Mouse (Mus musculus) embryonic facial prominence, embryonic 15.5 days (tissue): ENCODE measurements around the gene Olfr27. TPM values are rescaled to one million over a fixed set of nuclear protein-coding genes. Genes with fewer than 3 reads are reported as not detected.

Experiments
- ATAC-seq: fragments of 200-750 bp; cut with Nextera tagmentation; 2 replicates; pipeline ENCODE4 v1.8.0; 2017; ENCODE audit warnings: low read depth, moderate TSS enrichment; ENCODE audit not compliant: insufficient number of reproducible peaks, low FRiP score, low TSS enrichment
- H3K27ac ChIP-seq: fragments of 300-500 bp; sonication (generic); replicated peaks from 2 replicates; pipeline ENCODE4 v1.5.1; 2015; ENCODE audit warnings: mild to moderate bottlenecking, inconsistent platforms
- H3K27me3 ChIP-seq: fragments of 300-500 bp; sonication (generic); 2 replicates; pipeline ENCODE4 v1.6.1; 2015; ENCODE audit warnings: inconsistent platforms
- H3K36me3 ChIP-seq: fragments of 300-500 bp; sonication (generic); 2 replicates; pipeline ENCODE4 v1.6.1; 2015; ENCODE audit warnings: mild to moderate bottlenecking, inconsistent platforms
- H3K4me1 ChIP-seq: fragments of 300-500 bp; sonication (generic); 2 replicates; pipeline ENCODE4 v1.6.1; 2015; ENCODE audit warnings: inconsistent platforms
- H3K4me2 ChIP-seq: fragments of 300-500 bp; sonication (generic); replicated peaks from 2 replicates; pipeline ENCODE4 v1.6.1; 2015; ENCODE audit warnings: mild to moderate bottlenecking, inconsistent platforms
- H3K4me3 ChIP-seq: fragments of 300-500 bp; sonication (generic); replicated peaks from 2 replicates; pipeline ENCODE4 v1.5.1; 2015; ENCODE audit warnings: mild to moderate bottlenecking, inconsistent platforms
- H3K9ac ChIP-seq: fragments of 300-500 bp; sonication (generic); 2 replicates; pipeline ENCODE4 v1.6.1; 2015; ENCODE audit warnings: inconsistent platforms
- H3K9me3 ChIP-seq: fragments of 300-500 bp; sonication (generic); replicated peaks from 2 replicates; pipeline ENCODE4 v1.6.1; 2016; ENCODE audit warnings: inconsistent platforms
- WGBS: fragments of 180-500 bp; shearing (Covaris S2); methylation state at CpG from one replicate; pipeline ENCODE4 v1.1.7; 2015; 5-methylcytosine and 5-hydroxymethylcytosine counted together
- polyA plus RNA-seq: library from polyadenylated mRNA; unstranded; fragments of >200 nt; fragmentation: Nextera tagmentation; extraction: Ambion mirVana; gene quantifications from 2 replicates; pipeline ENCODE4 v1.2.1, GENCODE M21; 2015

Gene Olfr27
- polyA plus RNA-seq, result not detected in 2 replicates

DNA sequence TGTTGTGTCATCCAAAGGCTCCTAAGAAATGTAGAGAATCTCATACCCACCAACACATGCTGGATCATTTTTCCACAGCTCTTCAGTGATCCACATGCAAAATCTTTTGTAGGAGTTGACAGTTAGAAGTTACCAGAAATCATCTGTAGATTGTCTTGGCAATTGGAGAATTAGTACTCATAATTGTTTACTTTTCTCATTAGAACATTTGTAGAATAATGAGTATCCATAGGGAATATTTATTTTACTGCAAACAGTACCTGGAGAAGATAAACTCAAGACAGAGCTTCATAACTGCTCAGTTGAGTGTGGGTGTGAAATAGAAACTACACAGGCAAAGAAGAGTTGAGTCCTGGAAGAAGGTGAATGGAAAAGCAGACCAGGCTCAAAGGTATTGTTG is at the start of gene Olfr27:
Gene Olfr27 (plus strand): TSS at position 301 of the 400 bp plus-strand sequence.
- Histone ChIP-seq H3K27ac (no peak within 1 kb of the TSS), H3K36me3 (no peaks in the 10 kb centered on the region), H3K27me3 (no peaks in the 10 kb centered on the region), H3K9ac (no peak within 1 kb of the TSS), H3K4me1 (no peaks in the 10 kb centered on the region), H3K9me3 (no peaks in the 10 kb centered on the region), H3K4me3 (no peak within 1 kb of the TSS), H3K4me2 (no peak within 1 kb of the TSS)
- no peak for ATAC-seq

DNA sequence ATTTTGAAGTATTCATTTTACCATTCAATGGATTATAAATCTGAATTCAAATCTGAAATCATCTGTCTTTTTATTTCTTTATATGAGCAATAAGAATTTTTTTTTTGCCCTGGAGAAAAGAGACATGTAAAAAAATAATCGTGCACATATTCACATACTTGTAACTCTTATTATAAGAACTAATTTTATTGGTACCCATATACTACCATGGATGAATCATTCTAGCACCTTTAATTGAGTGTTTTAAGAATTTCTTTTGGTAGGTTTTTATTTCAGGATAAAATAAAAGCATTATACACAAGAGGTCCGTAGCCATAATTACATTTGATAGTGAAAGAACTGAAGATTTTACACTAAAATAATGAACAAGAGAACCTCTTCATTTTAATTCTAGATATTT is 49.1 kb upstream of the Olfr27 start, which contains the start of gene Olfr938:
Gene Olfr938 (minus strand): TSS at position 101 of the 400 bp plus-strand sequence.
- Histone ChIP-seq H3K4me2 (no peak within 1 kb of the TSS), H3K36me3 (no peaks in the 10 kb centered on the region), H3K9me3 (no peaks in the 10 kb centered on the region), H3K9ac (no peak within 1 kb of the TSS), H3K4me3 (no peak within 1 kb of the TSS), H3K27ac (no peak within 1 kb of the TSS), H3K27me3 (no peaks in the 10 kb centered on the region), H3K4me1 (no peaks in the 10 kb centered on the region)
- no peak for ATAC-seq
- WGBS, result 87% methylated on average over 2 of the region's 2 CpGs

GRCm38 (mm10) chr9:39127326-39127725 is 605 bp upstream of the Olfr27 start:
- Histone ChIP-seq H3K4me1 (no peaks in the 10 kb centered on the region), H3K27me3 (no peaks in the 10 kb centered on the region), H3K4me3 (no peak overlapping the region), H3K9me3 (no peaks in the 10 kb centered on the region), H3K9ac (no peak overlapping the region), H3K36me3 (no peaks in the 10 kb centered on the region), H3K4me2 (no peak overlapping the region), H3K27ac (no peak overlapping the region)
- 64% methylated on average over 1 of the region's 1 CpGs for WGBS
- ATAC-seq, result no peak

- H3K27me3 ChIP-seq, result no peaks in the 10 kb centered on the region
- ATAC-seq, result no peak
- no peak overlapping the region for H3K4me2 ChIP-seq
- H3K9ac ChIP-seq, result no peak overlapping the region
- no peak overlapping the region for H3K4me3 ChIP-seq
- no peak overlapping the region for H3K27ac ChIP-seq
- H3K9me3 ChIP-seq, result no peaks in the 10 kb centered on the region
- no peaks in the 10 kb centered on the region for H3K36me3 ChIP-seq
- no peaks in the 10 kb centered on the region for H3K4me1 ChIP-seq
- WGBS, result 55% methylated on average over 1 of the region's 1 CpGs
These were observed 24.5 kb downstream of the Olfr27 start for GRCm38 (mm10) chr9:39152401-39152800.

GRCm38 (mm10) chr9:39166004-39166403 is 38.1 kb downstream of the Olfr27 start, which contains the start of gene Olfr943:
Gene Olfr943, plus strand, starts transcription at chr9:39166304.
- Histone ChIP-seq H3K9me3 (no peaks in the 10 kb centered on the region), H3K36me3 (no peaks in the 10 kb centered on the region), H3K27ac (no peak within 1 kb of the TSS), H3K27me3 (no peaks in the 10 kb centered on the region), H3K4me2 (no peak within 1 kb of the TSS), H3K9ac (no peak within 1 kb of the TSS), H3K4me1 (no peaks in the 10 kb centered on the region), H3K4me3 (no peak within 1 kb of the TSS)
- WGBS, result 92% methylated on average over 5 of the region's 5 CpGs
- ATAC-seq, result no peak

Other genes starting within 250 kb of the Olfr27 start
- 0.30 TPM in 1 of 2 replicates, not detected in the other for gene Olfr930, start 198.3 kb upstream of the Olfr27 start, polyA plus RNA-seq
- 0.11 and 0.14 TPM in 2 replicates for gene Olfr933, start 155.8 kb upstream of the Olfr27 start, polyA plus RNA-seq
- gene Olfr934, start 139.8 kb upstream of the Olfr27 start, polyA plus RNA-seq, result 0.07 TPM in 1 of 2 replicates, not detected in the other
- 0.19 TPM in 1 of 2 replicates, not detected in the other for gene Olfr935, start 128.4 kb upstream of the Olfr27 start, polyA plus RNA-seq
- 0.40 TPM in 1 of 2 replicates, not detected in the other for gene Olfr146, start 104.8 kb upstream of the Olfr27 start, polyA plus RNA-seq
- gene Olfr937, start 63.2 kb upstream of the Olfr27 start, polyA plus RNA-seq, result not detected in 2 replicates
- not detected in 2 replicates for gene Olfr938, start 49.2 kb upstream of the Olfr27 start, polyA plus RNA-seq
- gene Olfr943, start 38.2 kb downstream of the Olfr27 start, polyA plus RNA-seq, result not detected in 2 replicates
- 0.17 TPM in 1 of 2 replicates, not detected in the other for gene Olfr944, start 73.8 kb downstream of the Olfr27 start, polyA plus RNA-seq
- 0.05 TPM in 1 of 2 replicates, not detected in the other for gene Olfr1537, start 121.9 kb downstream of the Olfr27 start, polyA plus RNA-seq
- gene Olfr945, start 148.7 kb downstream of the Olfr27 start, polyA plus RNA-seq, result not detected in 2 replicates
- not detected in 2 replicates for gene Olfr948, start 197.9 kb downstream of the Olfr27 start, polyA plus RNA-seq